Mouse (Mus musculus) stomach, postnatal 0 days (tissue): ENCODE results near the gene Zfp101.

Experiments
- CTCF ChIP-seq: IDR thresholded peaks from 2 replicates; pipeline ENCODE4 v1.5.1; 2016; ENCODE audit warnings: antibody characterized with exemption, low read depth, mild to moderate bottlenecking, moderate library complexity
- EP300 ChIP-seq: optimal IDR thresholded peaks from 2 replicates; pipeline ENCODE3; 2016; ENCODE audit warnings: antibody characterized with exemption

- no peak for TF ChIP-seq CTCF
- no peak for TF ChIP-seq EP300
Observed at GRCm38 (mm10) chr17:33372795-33373194, 21.6 kb downstream of the Zfp101 start.
